Mouse (Mus musculus): ENCODE measurements around the gene H3f3a. TPM values are rescaled to one million over a fixed set of nuclear protein-coding genes. Genes with fewer than 3 reads are reported as not detected.

Gene H3f3a
- 2,527 and 2,659 TPM in 2 replicates for polyA plus RNA-seq (2015; fragmentation: Nextera tagmentation; extraction: Ambion mirVana)

- no peaks in the 10 kb centered on the region for H3K9me3 ChIP-seq (ENCODE audit: control insufficient read depth, low read length)
- H3K4me1 ChIP-seq (replicated peaks; ENCODE audit: control insufficient read depth, insufficient read depth, low read length) = peaks cover 21% of the 10 kb centered on the region
- WGBS = 1% methylated on average over 49 of the region's 69 CpGs
- peak within 1 kb of the TSS; percentile 99 for H3K4me3 ChIP-seq (ENCODE audit: low read length)
- peak within 1 kb of the TSS; percentile 100 for H3K27ac ChIP-seq (ENCODE audit: low read length)
- H3K9ac ChIP-seq (ENCODE audit: low read length) = peak within 1 kb of the TSS; percentile 100
- peak; percentile 82 for ATAC-seq (ENCODE audit: low read depth)
- H3K36me3 ChIP-seq (ENCODE audit: control insufficient read depth, insufficient read depth, low read length) = peaks cover 12% of the 10 kb centered on the region
- peak within 1 kb of the TSS; percentile 81 for H3K4me2 ChIP-seq (ENCODE audit: low read depth, low read length)
- H3K27me3 ChIP-seq (ENCODE audit: control insufficient read depth, insufficient read depth, low read depth, low read length) = no peaks in the 10 kb centered on the region
These were observed at the start of gene H3f3a for GRCm38 (mm10) chr1:180813885-180814740. H3f3a (minus strand) TSS chr1:180813943.

DNA sequence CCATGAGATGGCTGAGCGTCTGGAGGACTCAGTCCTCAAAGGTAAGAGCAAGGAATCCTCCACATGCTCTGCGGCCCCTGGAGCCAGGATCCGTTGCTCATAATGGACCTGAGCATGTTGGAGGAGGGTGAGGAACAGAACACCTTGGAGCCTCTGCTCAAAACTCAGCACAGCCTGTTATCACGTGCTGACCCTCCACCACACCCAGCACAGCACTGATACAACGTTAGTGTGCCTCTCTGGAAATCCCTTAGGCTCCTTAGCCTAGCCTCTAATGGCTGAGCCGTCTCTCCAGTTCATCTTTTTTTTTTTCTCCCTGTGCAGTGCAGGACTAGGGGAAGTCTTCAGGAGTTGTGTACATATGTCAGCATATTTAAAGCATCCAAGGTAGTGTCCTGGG, 46.3 kb upstream of the H3f3a start:
- Histone ChIP-seq H3K4me2 (ENCODE audit: low read depth, low read length) (no peak overlapping the region), H3K9me3 (ENCODE audit: control insufficient read depth, low read length) (no peaks in the 10 kb centered on the region), H3K36me3 (ENCODE audit: control insufficient read depth, insufficient read depth, low read length) (peaks cover 53% of the 10 kb centered on the region), H3K4me3 (ENCODE audit: low read length) (no peak overlapping the region), H3K9ac (ENCODE audit: low read length) (no peak overlapping the region), H3K4me1 (replicated peaks; ENCODE audit: control insufficient read depth, insufficient read depth, low read length) (no peaks in the 10 kb centered on the region), H3K27ac (ENCODE audit: low read length) (no peak overlapping the region), H3K27me3 (ENCODE audit: control insufficient read depth, insufficient read depth, low read depth, low read length) (no peaks in the 10 kb centered on the region)
- WGBS = 83% methylated on average over 6 of the region's 6 CpGs
- ATAC-seq (ENCODE audit: low read depth) = no peak

GRCm38 (mm10) chr1:180858763-180859162, 45.0 kb upstream of the H3f3a start:
- no peak for ATAC-seq (ENCODE audit: low read depth)

GRCm38 (mm10) chr1:180850316-180851270, 36.9 kb upstream of the H3f3a start, which contains the start of gene Sde2:
Sde2 (plus strand) TSS chr1:180851127.
- Histone ChIP-seq H3K9ac (ENCODE audit: low read length) (peak within 1 kb of the TSS; percentile 97), H3K4me1 (replicated peaks; ENCODE audit: control insufficient read depth, insufficient read depth, low read length) (peaks cover 27% of the 10 kb centered on the region), H3K4me2 (ENCODE audit: low read depth, low read length) (peak within 1 kb of the TSS; percentile 87), H3K27me3 (ENCODE audit: control insufficient read depth, insufficient read depth, low read depth, low read length) (no peaks in the 10 kb centered on the region), H3K27ac (ENCODE audit: low read length) (peak within 1 kb of the TSS; percentile 100), H3K36me3 (ENCODE audit: control insufficient read depth, insufficient read depth, low read length) (no peaks in the 10 kb centered on the region), H3K4me3 (ENCODE audit: low read length) (peak within 1 kb of the TSS; percentile 93), H3K9me3 (ENCODE audit: control insufficient read depth, low read length) (no peaks in the 10 kb centered on the region)
- WGBS = under 1% methylated on average over 77 of the region's 77 CpGs
- peak; percentile 98 for ATAC-seq (ENCODE audit: low read depth)

More at GRCm38 (mm10) chr1:180858763-180859162, 45.0 kb upstream of the H3f3a start:
- Histone ChIP-seq H3K27me3 (ENCODE audit: control insufficient read depth, insufficient read depth, low read depth, low read length) (no peaks in the 10 kb centered on the region), H3K4me2 (ENCODE audit: low read depth, low read length) (no peak overlapping the region), H3K9ac (ENCODE audit: low read length) (no peak overlapping the region), H3K4me1 (replicated peaks; ENCODE audit: control insufficient read depth, insufficient read depth, low read length) (no peaks in the 10 kb centered on the region), H3K9me3 (ENCODE audit: control insufficient read depth, low read length) (no peaks in the 10 kb centered on the region), H3K36me3 (ENCODE audit: control insufficient read depth, insufficient read depth, low read length) (peaks cover 50% of the 10 kb centered on the region), H3K27ac (ENCODE audit: low read length) (no peak overlapping the region), H3K4me3 (ENCODE audit: low read length) (no peak overlapping the region)

DNA sequence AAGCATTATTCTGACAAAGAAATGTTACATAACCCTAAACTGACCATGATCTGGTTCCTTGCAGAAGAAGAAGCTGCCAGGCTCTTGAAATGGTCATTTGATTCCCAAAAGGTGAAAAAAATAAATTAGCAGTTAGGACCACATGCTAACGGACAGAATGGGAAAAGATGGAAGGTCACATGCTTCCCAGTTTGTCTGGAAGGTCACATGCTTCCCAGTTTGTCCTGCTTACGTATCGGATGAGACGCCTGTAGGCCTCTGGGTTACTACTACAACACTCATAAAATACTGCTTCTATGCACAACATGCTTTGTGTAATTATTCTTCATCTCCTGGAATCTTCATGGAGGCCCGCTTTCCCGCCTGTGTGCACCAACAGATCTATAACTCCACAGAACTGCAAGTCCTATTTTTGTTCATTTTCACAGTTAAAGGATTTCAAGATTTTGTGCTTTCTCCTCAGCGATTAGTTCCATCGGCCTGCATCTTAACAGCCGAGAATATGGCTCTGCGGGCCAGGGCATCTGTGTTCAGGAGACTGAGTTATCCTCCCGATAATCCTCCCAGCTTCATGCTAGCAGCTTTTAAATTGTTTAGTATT, 36.1 kb upstream of the H3f3a start:
- Histone ChIP-seq H3K4me3 (ENCODE audit: low read length) (peak overlapping the region; percentile 50), H3K4me1 (replicated peaks; ENCODE audit: control insufficient read depth, insufficient read depth, low read length) (peaks cover 27% of the 10 kb centered on the region), H3K9ac (ENCODE audit: low read length) (peak overlapping the region; percentile 83), H3K27me3 (ENCODE audit: control insufficient read depth, insufficient read depth, low read depth, low read length) (no peaks in the 10 kb centered on the region), H3K36me3 (ENCODE audit: control insufficient read depth, insufficient read depth, low read length) (no peaks in the 10 kb centered on the region), H3K27ac (ENCODE audit: low read length) (peak overlapping the region; percentile 100), H3K9me3 (ENCODE audit: control insufficient read depth, low read length) (no peaks in the 10 kb centered on the region), H3K4me2 (ENCODE audit: low read depth, low read length) (peak overlapping the region; percentile 73)
- WGBS = 36% methylated on average over 11 of the region's 11 CpGs
- ATAC-seq (ENCODE audit: low read depth) = no peak

DNA sequence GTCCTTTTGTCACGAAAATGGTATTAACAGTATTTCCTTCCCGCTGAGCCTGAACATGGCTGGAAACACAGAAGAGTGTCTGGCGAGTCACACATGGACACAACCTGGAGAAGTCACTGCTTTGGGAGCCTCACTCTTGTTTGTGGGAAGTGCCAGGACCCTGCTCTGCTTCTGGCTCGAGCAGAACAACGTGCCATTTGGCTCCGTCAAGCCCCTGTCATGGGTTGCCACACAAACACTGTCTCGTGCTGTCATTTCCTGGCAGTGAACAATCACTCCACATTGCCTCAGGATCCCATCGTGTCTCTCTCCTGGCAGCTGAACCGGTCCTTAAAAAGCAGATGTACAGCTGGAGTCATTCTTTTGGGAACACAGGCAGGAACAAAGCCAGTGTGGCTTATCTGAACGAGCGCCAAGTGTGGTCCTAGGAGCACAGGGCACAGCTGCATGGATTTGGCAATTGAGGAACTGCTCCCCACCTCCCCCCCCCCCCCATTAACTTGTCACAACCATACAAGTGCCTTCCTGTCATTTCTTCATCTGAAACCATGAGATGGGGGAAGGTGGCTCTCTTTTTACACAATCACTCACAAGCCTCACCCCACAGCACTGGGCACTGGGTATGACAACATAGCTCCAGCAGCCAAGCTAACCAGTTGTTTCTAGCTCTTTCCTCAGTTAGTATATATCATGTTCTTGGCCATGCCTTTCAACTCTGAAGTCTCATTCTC, 34.9 kb upstream of the H3f3a start:
- peak; percentile 27 for ATAC-seq (ENCODE audit: low read depth)
- no peaks in the 10 kb centered on the region for H3K27me3 ChIP-seq (ENCODE audit: control insufficient read depth, insufficient read depth, low read depth, low read length)
- 8% methylated on average over 11 of the region's 11 CpGs for WGBS
- peak overlapping the region; percentile 95 for H3K27ac ChIP-seq (ENCODE audit: low read length)
- peak overlapping the region; percentile 58 for H3K9ac ChIP-seq (ENCODE audit: low read length)
- no peaks in the 10 kb centered on the region for H3K36me3 ChIP-seq (ENCODE audit: control insufficient read depth, insufficient read depth, low read length)
- peak overlapping the region; percentile 54 for H3K4me2 ChIP-seq (ENCODE audit: low read depth, low read length)
- H3K4me3 ChIP-seq (ENCODE audit: low read length) = peak overlapping the region; percentile 37
- H3K9me3 ChIP-seq (ENCODE audit: control insufficient read depth, low read length) = no peaks in the 10 kb centered on the region
- H3K4me1 ChIP-seq (replicated peaks; ENCODE audit: control insufficient read depth, insufficient read depth, low read length) = peaks cover 27% of the 10 kb centered on the region

GRCm38 (mm10) chr1:180848114-180848510, 34.4 kb upstream of the H3f3a start:
- peak; percentile 59 for ATAC-seq (ENCODE audit: low read depth)
- peak overlapping the region; percentile 37 for H3K4me3 ChIP-seq (ENCODE audit: low read length)
- H3K27ac ChIP-seq (ENCODE audit: low read length) = peak overlapping the region; percentile 95
- peaks cover 27% of the 10 kb centered on the region for H3K4me1 ChIP-seq (replicated peaks; ENCODE audit: control insufficient read depth, insufficient read depth, low read length)
- no peaks in the 10 kb centered on the region for H3K27me3 ChIP-seq (ENCODE audit: control insufficient read depth, insufficient read depth, low read depth, low read length)
- H3K9ac ChIP-seq (ENCODE audit: low read length) = peak overlapping the region; percentile 66
- no peaks in the 10 kb centered on the region for H3K36me3 ChIP-seq (ENCODE audit: control insufficient read depth, insufficient read depth, low read length)
- WGBS = under 1% methylated on average over 9 of the region's 9 CpGs
- peak overlapping the region; percentile 54 for H3K4me2 ChIP-seq (ENCODE audit: low read depth, low read length)
- no peaks in the 10 kb centered on the region for H3K9me3 ChIP-seq (ENCODE audit: control insufficient read depth, low read length)

DNA sequence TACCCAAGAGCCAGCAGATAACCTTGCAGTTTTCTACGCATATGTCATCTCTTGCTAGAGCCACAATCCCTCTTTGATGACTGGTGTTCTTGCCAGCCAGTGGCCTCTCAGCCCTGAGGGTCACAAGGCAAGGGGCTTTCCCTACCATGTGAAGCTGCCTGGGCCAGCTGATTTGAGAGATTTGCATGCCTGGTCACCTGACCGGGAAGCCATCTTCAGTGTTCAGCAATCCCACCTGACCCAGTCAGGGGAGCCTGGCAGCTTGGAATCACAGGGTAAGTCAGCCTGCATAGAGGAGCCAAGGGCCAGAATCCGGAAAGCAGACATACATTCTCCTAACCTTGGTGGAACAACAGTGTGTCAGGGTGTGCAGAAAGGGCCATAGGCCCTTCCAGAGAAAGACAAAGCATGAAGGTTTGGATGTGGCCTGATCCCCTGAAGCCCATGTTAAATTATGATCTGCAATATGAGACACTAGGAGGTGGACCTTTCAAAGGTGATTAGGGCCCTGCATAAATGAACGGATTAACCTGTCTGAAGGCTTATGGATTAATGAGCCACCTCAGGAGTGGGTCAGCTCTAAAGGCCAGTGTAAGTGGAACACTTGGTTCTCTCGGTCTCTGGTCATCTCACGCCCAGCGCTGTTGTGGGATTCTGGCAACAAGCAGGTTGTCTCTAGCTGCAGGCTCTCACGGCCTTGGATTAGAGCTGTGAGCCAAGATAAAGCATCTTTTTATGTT, 28.0 kb upstream of the H3f3a start:
- WGBS = 74% methylated on average over 8 of the region's 8 CpGs
- H3K9me3 ChIP-seq (ENCODE audit: control insufficient read depth, low read length) = no peaks in the 10 kb centered on the region
- H3K27me3 ChIP-seq (ENCODE audit: control insufficient read depth, insufficient read depth, low read depth, low read length) = no peaks in the 10 kb centered on the region
- no peak overlapping the region for H3K4me3 ChIP-seq (ENCODE audit: low read length)
- H3K9ac ChIP-seq (ENCODE audit: low read length) = no peak overlapping the region
- no peaks in the 10 kb centered on the region for H3K36me3 ChIP-seq (ENCODE audit: control insufficient read depth, insufficient read depth, low read length)
- no peaks in the 10 kb centered on the region for H3K4me1 ChIP-seq (replicated peaks; ENCODE audit: control insufficient read depth, insufficient read depth, low read length)
- H3K27ac ChIP-seq (ENCODE audit: low read length) = no peak overlapping the region
- no peak overlapping the region for H3K4me2 ChIP-seq (ENCODE audit: low read depth, low read length)
- ATAC-seq (ENCODE audit: low read depth) = no peak

Data from lung, embryonic 16.5 days (tissue).